Mouse (Mus musculus): ENCODE measurements around the gene Cdkn1c. TPM values are rescaled to one million over a fixed set of nuclear protein-coding genes. Genes with fewer than 3 reads are reported as not detected.

Gene Cdkn1c
- polyA plus RNA-seq, 1 experiment from 2014 or later = 285 TPM

GRCm38 (mm10) chr7:143408615-143409021 is 52.2 kb downstream of the Cdkn1c start:
- H3K4me3 ChIP-seq (ENCODE audit: low read length) = no peak overlapping the region
- H3K36me3 ChIP-seq (ENCODE audit: control insufficient read depth, insufficient read depth) = no peaks in the 10 kb centered on the region; the same call in 1 of the 2 replicates
- no peak overlapping the region for H3K9ac ChIP-seq (ENCODE audit: low read length)
- peaks cover 14% of the 10 kb centered on the region for H3K4me1 ChIP-seq (ENCODE audit: control insufficient read depth, insufficient read depth, low read length)
- 67% methylated on average over 13 of the region's 13 CpGs for whole genome bisulfite sequencing
- no peaks in the 10 kb centered on the region for H3K27me3 ChIP-seq (ENCODE audit: control insufficient read depth, insufficient read depth, low read length)
- H3K9me3 ChIP-seq (replicated peaks; ENCODE audit: control insufficient read depth, low read length) = no peaks in the 10 kb centered on the region
- H3K4me2 ChIP-seq (ENCODE audit: low read depth, low read length) = no peak overlapping the region
- ATAC-seq (replicated peaks; ENCODE audit: extremely low read depth, insufficient read depth, low FRiP score) = peak; percentile 43
- peak overlapping the region; percentile 56 for H3K27ac ChIP-seq (ENCODE audit: low read length)

Other genes with a start within 250 kb of the Cdkn1c start
- gene Slc22a18, start 12.7 kb upstream of the Cdkn1c start, polyA plus RNA-seq (2015; fragmentation: Nextera tagmentation; extraction: Ambion mirVana) = 0.66 and 1.0 TPM in 2 replicates
- gene Phlda2, start 42.1 kb upstream of the Cdkn1c start, polyA plus RNA-seq (2015; fragmentation: Nextera tagmentation; extraction: Ambion mirVana) = 0.29 and 0.71 TPM in 2 replicates
- 240 and 245 TPM in 2 replicates for gene Nap1l4, start 88.1 kb upstream of the Cdkn1c start, polyA plus RNA-seq (2015; fragmentation: Nextera tagmentation; extraction: Ambion mirVana)
- gene Cars, start 139.0 kb upstream of the Cdkn1c start, polyA plus RNA-seq (2015; fragmentation: Nextera tagmentation; extraction: Ambion mirVana) = 35.0 and 36.7 TPM in 2 replicates
- 0.65 and 1.2 TPM in 2 replicates for gene Tnfrsf26, start 167.7 kb upstream of the Cdkn1c start, polyA plus RNA-seq (2015; fragmentation: Nextera tagmentation; extraction: Ambion mirVana)
- 2.2 and 2.3 TPM in 2 replicates for gene Tnfrsf22, start 188.6 kb upstream of the Cdkn1c start, polyA plus RNA-seq (2015; fragmentation: Nextera tagmentation; extraction: Ambion mirVana)
- 1.3 and 1.5 TPM in 2 replicates for gene Tnfrsf23, start 224.8 kb upstream of the Cdkn1c start, polyA plus RNA-seq (2015; fragmentation: Nextera tagmentation; extraction: Ambion mirVana)

Measured in heart, embryonic 16.5 days (tissue).